Mouse (Mus musculus) hindbrain, embryonic 15.5 days (tissue): ENCODE measurements around the gene Ube4a. TPM values are rescaled to one million over a fixed set of nuclear protein-coding genes. Genes with fewer than 3 reads are reported as not detected.

Experiments
- ATAC-seq: fragments of 200-750 bp; cut with Nextera tagmentation; 2 replicates; pipeline ENCODE4 v1.8.0; 2017; ENCODE audit warnings: low read depth, moderate number of reproducible peaks, moderate TSS enrichment; ENCODE audit not compliant: low FRiP score
- H3K27ac ChIP-seq: fragments of 300-500 bp; sonication (generic); replicated peaks from 2 replicates; pipeline ENCODE4 v1.5.1; 2015; ENCODE audit warnings: mild to moderate bottlenecking, inconsistent platforms
- H3K27me3 ChIP-seq: fragments of 300-500 bp; sonication (generic); 2 replicates; pipeline ENCODE4 v1.6.1; 2015; ENCODE audit warnings: control low read depth, inconsistent platforms
- H3K36me3 ChIP-seq: fragments of 300-500 bp; sonication (generic); 2 replicates; pipeline ENCODE4 v1.6.1; 2015; ENCODE audit warnings: control low read depth, inconsistent platforms
- H3K4me1 ChIP-seq: fragments of 300-500 bp; sonication (generic); replicated peaks from 2 replicates; pipeline ENCODE4 v1.6.1; 2015; ENCODE audit warnings: control low read depth, inconsistent platforms
- H3K4me2 ChIP-seq: fragments of 300-500 bp; sonication (generic); 2 replicates; pipeline ENCODE4 v1.6.1; 2015; ENCODE audit warnings: moderate library complexity, mild to moderate bottlenecking, inconsistent platforms
- H3K4me3 ChIP-seq: fragments of 300-500 bp; sonication (generic); 2 replicates; pipeline ENCODE4 v1.5.1; 2015; ENCODE audit warnings: mild to moderate bottlenecking, inconsistent platforms
- H3K9ac ChIP-seq: fragments of 300-500 bp; sonication (generic); 2 replicates; pipeline ENCODE4 v1.6.1; 2015; ENCODE audit warnings: inconsistent platforms
- H3K9me3 ChIP-seq: fragments of 300-500 bp; sonication (generic); 2 replicates; pipeline ENCODE4 v1.6.1; 2016; ENCODE audit warnings: control low read depth, inconsistent platforms
- WGBS: fragments of 180-500 bp; shearing (Covaris S2); methylation state at CpG from one replicate; pipeline ENCODE4 v1.1.7; 2015; 5-methylcytosine and 5-hydroxymethylcytosine counted together
- polyA plus RNA-seq: library from polyadenylated mRNA; unstranded; fragments of >200 nt; fragmentation: Nextera tagmentation; extraction: Ambion mirVana; gene quantifications from 2 replicates; pipeline ENCODE4 v1.2.1, GENCODE M21; 2015

Ube4a gene
- 34.6 and 35.1 TPM in 2 replicates for polyA plus RNA-seq

GRCm38 (mm10) chr9:44965126-44965832 is at the start of gene Ube4a:
TSS of gene Ube4a (minus strand) at chr9:44965600.
- Histone ChIP-seq H3K4me1 (peaks cover 20% of the 10 kb centered on the region), H3K4me2 (peak within 1 kb of the TSS; percentile 82), H3K36me3 (peaks cover 11% of the 10 kb centered on the region), H3K27me3 (no peaks in the 10 kb centered on the region), H3K9me3 (no peaks in the 10 kb centered on the region), H3K27ac (peak within 1 kb of the TSS; percentile 82), H3K9ac (peak within 1 kb of the TSS; percentile 85), H3K4me3 (peak within 1 kb of the TSS; percentile 92)
- peak; percentile 96 for ATAC-seq
- 1% methylated on average over 39 of the region's 39 CpGs for WGBS

- Histone ChIP-seq H3K27ac (no peak overlapping the region), H3K4me2 (no peak overlapping the region), H3K4me1 (no peaks in the 10 kb centered on the region), H3K36me3 (no peaks in the 10 kb centered on the region), H3K4me3 (no peak overlapping the region), H3K9me3 (no peaks in the 10 kb centered on the region), H3K9ac (no peak overlapping the region), H3K27me3 (no peaks in the 10 kb centered on the region)
- ATAC-seq = no peak
- 49% methylated on average over 2 of the region's 2 CpGs for WGBS
Observed at GRCm38 (mm10) chr9:45014879-45015278, 49.5 kb upstream of the Ube4a start.

- Histone ChIP-seq H3K4me2 (no peak overlapping the region), H3K9ac (no peak overlapping the region), H3K4me1 (no peaks in the 10 kb centered on the region), H3K9me3 (no peaks in the 10 kb centered on the region), H3K27ac (no peak overlapping the region), H3K4me3 (no peak overlapping the region), H3K36me3 (no peaks in the 10 kb centered on the region), H3K27me3 (no peaks in the 10 kb centered on the region)
- 51% methylated on average over 6 of the region's 6 CpGs for WGBS
- ATAC-seq = no peak
Observed at GRCm38 (mm10) chr9:45011291-45011690, 45.9 kb upstream of the Ube4a start.

- H3K36me3 ChIP-seq = no peaks in the 10 kb centered on the region
- ATAC-seq = no peak
- WGBS = 77% methylated on average over 4 of the region's 4 CpGs
- H3K4me3 ChIP-seq = no peak overlapping the region
- H3K9me3 ChIP-seq = no peaks in the 10 kb centered on the region
- H3K27me3 ChIP-seq = no peaks in the 10 kb centered on the region
- no peaks in the 10 kb centered on the region for H3K4me1 ChIP-seq
- no peak overlapping the region for H3K4me2 ChIP-seq
- H3K9ac ChIP-seq = no peak overlapping the region
- no peak overlapping the region for H3K27ac ChIP-seq
Observed at GRCm38 (mm10) chr9:45010461-45010860, 45.1 kb upstream of the Ube4a start.

- no peak within 1 kb of the TSS for H3K9ac ChIP-seq
- no peak within 1 kb of the TSS for H3K4me2 ChIP-seq
- H3K4me1 ChIP-seq = no peaks in the 10 kb centered on the region
- ATAC-seq = no peak
- no peaks in the 10 kb centered on the region for H3K9me3 ChIP-seq
- H3K27ac ChIP-seq = no peak within 1 kb of the TSS
- 83% methylated on average over 19 of the region's 19 CpGs for WGBS
- no peaks in the 10 kb centered on the region for H3K36me3 ChIP-seq
- H3K27me3 ChIP-seq = no peaks in the 10 kb centered on the region
- no peak within 1 kb of the TSS for H3K4me3 ChIP-seq
Observed at GRCm38 (mm10) chr9:45009180-45010078, 44.0 kb upstream of the Ube4a start, which contains the start of gene Cd3e. TSS of gene Cd3e (minus strand) at chr9:45009627.

GRCm38 (mm10) chr9:45008342-45008741 is 42.9 kb upstream of the Ube4a start:
- Histone ChIP-seq H3K9ac (no peak overlapping the region), H3K27me3 (no peaks in the 10 kb centered on the region), H3K27ac (no peak overlapping the region), H3K4me3 (no peak overlapping the region), H3K9me3 (no peaks in the 10 kb centered on the region), H3K4me1 (no peaks in the 10 kb centered on the region), H3K36me3 (no peaks in the 10 kb centered on the region), H3K4me2 (no peak overlapping the region)
- no peak for ATAC-seq
- 66% methylated on average over 4 of the region's 4 CpGs for WGBS

GRCm38 (mm10) chr9:45007404-45007803 is 42.0 kb upstream of the Ube4a start:
- no peaks in the 10 kb centered on the region for H3K27me3 ChIP-seq
- no peaks in the 10 kb centered on the region for H3K9me3 ChIP-seq
- no peak for ATAC-seq
- H3K4me3 ChIP-seq = no peak overlapping the region
- WGBS = 82% methylated on average over 12 of the region's 12 CpGs
- H3K9ac ChIP-seq = no peak overlapping the region
- no peak overlapping the region for H3K4me2 ChIP-seq
- H3K36me3 ChIP-seq = no peaks in the 10 kb centered on the region
- no peak overlapping the region for H3K27ac ChIP-seq
- H3K4me1 ChIP-seq = no peaks in the 10 kb centered on the region

GRCm38 (mm10) chr9:45000249-45000648 is 34.8 kb upstream of the Ube4a start:
- H3K4me2 ChIP-seq = no peak overlapping the region
- no peak for ATAC-seq
- no peaks in the 10 kb centered on the region for H3K4me1 ChIP-seq
- no peaks in the 10 kb centered on the region for H3K9me3 ChIP-seq
- no peak overlapping the region for H3K4me3 ChIP-seq
- WGBS = 80% methylated on average over 3 of the region's 3 CpGs
- H3K27me3 ChIP-seq = no peaks in the 10 kb centered on the region
- H3K36me3 ChIP-seq = no peaks in the 10 kb centered on the region
- no peak overlapping the region for H3K9ac ChIP-seq
- H3K27ac ChIP-seq = no peak overlapping the region

GRCm38 (mm10) chr9:44999776-45000175 is 34.4 kb upstream of the Ube4a start:
- Histone ChIP-seq H3K36me3 (no peaks in the 10 kb centered on the region), H3K9ac (no peak overlapping the region), H3K4me3 (no peak overlapping the region), H3K27me3 (no peaks in the 10 kb centered on the region), H3K4me2 (no peak overlapping the region), H3K9me3 (no peaks in the 10 kb centered on the region), H3K4me1 (no peaks in the 10 kb centered on the region), H3K27ac (no peak overlapping the region)
- 81% methylated on average over 5 of the region's 5 CpGs for WGBS
- ATAC-seq = no peak

GRCm38 (mm10) chr9:44999171-44999570 is 33.8 kb upstream of the Ube4a start:
- no peak overlapping the region for H3K4me3 ChIP-seq
- WGBS = 60% methylated on average over 6 of the region's 6 CpGs
- ATAC-seq = no peak
- H3K27ac ChIP-seq = no peak overlapping the region
- H3K4me1 ChIP-seq = no peaks in the 10 kb centered on the region
- H3K36me3 ChIP-seq = no peaks in the 10 kb centered on the region
- H3K9me3 ChIP-seq = no peaks in the 10 kb centered on the region
- H3K9ac ChIP-seq = no peak overlapping the region
- no peaks in the 10 kb centered on the region for H3K27me3 ChIP-seq
- H3K4me2 ChIP-seq = no peak overlapping the region

GRCm38 (mm10) chr9:44998138-44998537 is 32.7 kb upstream of the Ube4a start:
- Histone ChIP-seq H3K4me1 (no peaks in the 10 kb centered on the region), H3K36me3 (no peaks in the 10 kb centered on the region), H3K4me3 (no peak overlapping the region), H3K27ac (no peak overlapping the region), H3K9me3 (no peaks in the 10 kb centered on the region), H3K9ac (no peak overlapping the region), H3K4me2 (no peak overlapping the region), H3K27me3 (no peaks in the 10 kb centered on the region)
- no peak for ATAC-seq
- 84% methylated on average over 11 of the region's 11 CpGs for WGBS

- Histone ChIP-seq H3K9me3 (no peaks in the 10 kb centered on the region), H3K4me2 (no peak overlapping the region), H3K4me1 (no peaks in the 10 kb centered on the region), H3K27me3 (no peaks in the 10 kb centered on the region), H3K4me3 (no peak overlapping the region), H3K9ac (no peak overlapping the region), H3K36me3 (no peaks in the 10 kb centered on the region), H3K27ac (no peak overlapping the region)
- no peak for ATAC-seq
- WGBS = 95% methylated on average over 7 of the region's 7 CpGs
Observed at GRCm38 (mm10) chr9:44996590-44996989, 31.2 kb upstream of the Ube4a start.
